ENCODE assay signal across 27 mouse cellular contexts in genomic region chr6:50146158-50146557, GRCm38 (mm10). TPM values are rescaled to one million over a fixed set of nuclear protein-coding genes. Genes with fewer than 3 reads are reported as not detected.
DNase-seq lines count a peak whose midpoint lies in the region; ATAC-seq and TF ChIP-seq lines count a peak whose summit lies in the region.
"Had no signal": no experiment of that assay in that cellular context is flagged by ENCODE, and none has a peak within 500 bp of the region (broad histone marks: within the 10 kb centered on the region; RNA-seq: fewer than 3 reads in every experiment).

No protein-coding gene starts in this region.

- no peak for TF ChIP-seq CTCF in thymus, adult 2 months (IDR thresholded peaks at IDR 0.05; ENCODE audit: borderline replicate concordance, control insufficient read depth, extremely low read depth, insufficient read depth, low read length, poor library complexity)

- H3K27me3 ChIP-seq in thymus, adult 2 months (ENCODE audit: control insufficient read depth, insufficient read depth, low read length) = no peaks in the 10 kb centered on the region
- H3K27me3 ChIP-seq in splenic B cell, adult 2 months (ENCODE audit: control insufficient read depth, insufficient read depth, low read length, poor library complexity, severe bottlenecking) = no peaks in the 10 kb centered on the region
- H3K27me3 ChIP-seq: embryonic facial prominence, embryonic 12.5 days; heart, embryonic 12.5 days; hindbrain, embryonic 12.5 days; liver, embryonic 15.5 days; lung, embryonic 15.5 days; midbrain, embryonic 12.5 days; neural tube, embryonic 12.5 days had no signal

- H3K4me1 ChIP-seq in thymus, adult 2 months (replicated peaks; ENCODE audit: control insufficient read depth, insufficient read depth, low read length) = peaks cover 3% of the 10 kb centered on the region; the same call in 1 of the 2 replicates
- H3K4me1 ChIP-seq: embryonic facial prominence, embryonic 12.5 days; heart, embryonic 12.5 days; hindbrain, embryonic 12.5 days; limb, embryonic 10.5 days; liver, embryonic 15.5 days; lung, embryonic 15.5 days; midbrain, embryonic 12.5 days; neural tube, embryonic 12.5 days had no signal

- no peaks in the 10 kb centered on the region for H3K36me3 ChIP-seq in thymus, adult 2 months (ENCODE audit: control insufficient read depth, insufficient read depth, low read length)
- H3K36me3 ChIP-seq in splenic B cell, adult 2 months (ENCODE audit: control insufficient read depth, insufficient read depth, low read length, poor library complexity, severe bottlenecking) = no peaks in the 10 kb centered on the region
- H3K36me3 ChIP-seq: hindbrain, embryonic 12.5 days; liver, embryonic 15.5 days; midbrain, embryonic 12.5 days; neural tube, embryonic 12.5 days had no signal

- no peak overlapping the region for H3K4me3 ChIP-seq in thymus, adult 2 months (ENCODE audit: control insufficient read depth, insufficient read depth, low read length)
- H3K4me3 ChIP-seq: embryonic facial prominence, embryonic 12.5 days; heart, embryonic 12.5 days; hindbrain, embryonic 12.5 days; limb, embryonic 10.5 days; liver, embryonic 15.5 days; lung, embryonic 15.5 days; midbrain, embryonic 12.5 days; neural tube, embryonic 12.5 days had no signal

- no peak overlapping the region for H3K27ac ChIP-seq in thymus, adult 2 months (ENCODE audit: control insufficient read depth, insufficient read depth, low read length)
- H3K27ac ChIP-seq: embryonic facial prominence, embryonic 12.5 days; hindbrain, embryonic 12.5 days; kidney, postnatal 0 days; limb, embryonic 10.5 days; liver, embryonic 15.5 days; lung, embryonic 15.5 days; macrophage; midbrain, embryonic 12.5 days; neural tube, embryonic 12.5 days had no signal

- DNase-seq in thymus, postnatal 0 days (ENCODE audit: low spot score) = peak; percentile 26
- DNase-seq in thymus, adult 2 months = no peak
- peak; percentile 52 for DNase-seq in splenic B cell, adult 2 months (ENCODE audit: low read depth, low spot score)
- no peak for DNase-seq in adrenal gland, postnatal 36 days
- DNase-seq in kidney, postnatal 25 days = no peak
- DNase-seq in lung, postnatal 14 days = no peak
- DNase-seq: adrenal gland, adult 2 months; cerebellum, adult 18-20 months; cerebellum, postnatal 25 days; forebrain, postnatal 0 days; gastrocnemius, postnatal 25 days; heart, adult 18-20 months; heart, postnatal 10 days; kidney, adult 2 months; liver had no signal

- peak; percentile 93 for ATAC-seq in CD4-positive, CD25-positive, alpha-beta regulatory T cell, adult 4 months
- peak; percentile 91 for ATAC-seq in inflammation-experienced regulatory T-cells, adult 6 months
- ATAC-seq: forebrain, postnatal 0 days had no signal

- no peak for TF ChIP-seq POLR2A in thymus, adult 2 months (IDR thresholded peaks at IDR 0.05; ENCODE audit: control insufficient read depth, extremely low read depth, insufficient read depth, low read length, poor library complexity)

RNA-seq across cellular contexts. Expression of gene Mpp6, which starts 36.1 kb away (rescaled TPM):
- 50.6 and 51.0 TPM in 2 replicates for polyA plus RNA-seq in thymus, postnatal 0 days (2015; fragmentation: Nextera tagmentation; extraction: Ambion mirVana)
- 8.5 and 9.4 TPM in 2 replicates for polyA plus RNA-seq in thymus, adult 2 months (2012; rRNA removed)
- 1 to 10 TPM; 9.4 to 9.9 TPM for polyA plus RNA-seq in CD4-positive, CD25-positive, alpha-beta regulatory T cell, adult 4 months (2017; shearing (Covaris generic))
- polyA plus RNA-seq in inflammation-experienced regulatory T-cells, adult 6 months (2017; shearing (Covaris generic)) = 10 to 100 TPM in 2 of 3 experiments, 1 to 10 TPM in 1; 9.0 to 14.0 (median 10.3) TPM
- total RNA-seq in adrenal gland, postnatal 36 days (2021) = 10 to 100 TPM; 31.7 to 33.3 TPM

Comparison
In these comparisons a context has a peak if more than half of its experiments do, and no peak if none do; other contexts are left out.
1. DNase-seq: peak in thymus, postnatal 0 days (single experiment) and splenic B cell, adult 2 months (single experiment); none in thymus, adult 2 months (single experiment), adrenal gland, postnatal 36 days (0 of 2), kidney, postnatal 25 days (0 of 2) and lung, postnatal 14 days (single experiment).